Mouse (Mus musculus) limb, embryonic 11.5 days (tissue): ENCODE results near the gene Hras. TPM values are rescaled to one million over a fixed set of nuclear protein-coding genes. Genes with fewer than 3 reads are reported as not detected.
A peak's percentile ranks its signal among the peaks of the same experiment; 100 is the strongest.

ENCODE experiments used
- ATAC-seq: fragments of 200-750 bp; cut with Nextera tagmentation; 2 replicates; pipeline ENCODE4 v1.8.0; 2017; ENCODE audit warnings: low read depth; ENCODE audit not compliant: insufficient number of reproducible peaks, low FRiP score, low TSS enrichment
- DNase-seq: peaks from one replicate; pipeline ENCODE4 v3.0.0-alpha.2; 2015; ENCODE audit warnings: low spot score
- H3K27ac ChIP-seq: fragments of 300-500 bp; sonication (generic); replicated peaks from 2 replicates; pipeline ENCODE4 v1.5.1; 2014; ENCODE audit warnings: low read depth, mild to moderate bottlenecking, low read length
- H3K27me3 ChIP-seq: fragments of 300-500 bp; sonication (generic); 2 replicates; pipeline ENCODE4 v1.6.1; 2014; ENCODE audit warnings: mild to moderate bottlenecking, low read length, mixed read lengths; ENCODE audit not compliant: control insufficient read depth, insufficient read depth
- H3K36me3 ChIP-seq: fragments of 300-500 bp; sonication (generic); 2 replicates; pipeline ENCODE4 v1.6.1; 2014; ENCODE audit warnings: mild to moderate bottlenecking, low read length, moderate library complexity, mixed read lengths; ENCODE audit not compliant: control insufficient read depth, insufficient read depth
- H3K4me1 ChIP-seq: fragments of 300-500 bp; sonication (generic); 2 replicates; pipeline ENCODE4 v1.6.1; 2014; ENCODE audit warnings: low read length, mixed read lengths; ENCODE audit not compliant: control insufficient read depth, insufficient read depth
- H3K4me2 ChIP-seq: fragments of 300-500 bp; sonication (generic); 2 replicates; pipeline ENCODE4 v1.6.1; 2014; ENCODE audit warnings: low read depth, mild to moderate bottlenecking, moderate library complexity; ENCODE audit not compliant: severe bottlenecking
- H3K4me3 ChIP-seq: fragments of 300-500 bp; sonication (generic); 2 replicates; pipeline ENCODE4 v1.5.1; 2014; ENCODE audit warnings: low read depth, low read length
- H3K9ac ChIP-seq: fragments of 300-500 bp; sonication (generic); 2 replicates; pipeline ENCODE4 v1.6.1; 2014; ENCODE audit warnings: mild to moderate bottlenecking, low read length
- H3K9me3 ChIP-seq: fragments of 300-500 bp; sonication (generic); 2 replicates; pipeline ENCODE4 v1.6.1; 2016; ENCODE audit warnings: low read length; ENCODE audit not compliant: control insufficient read depth
- WGBS: fragments of 180-500 bp; shearing (Covaris S2); extraction: QIAGEN DNeasy Blood & Tissue Kit; methylation state at CpG from one replicate; pipeline ENCODE4 v1.1.7; 2014; 5-methylcytosine and 5-hydroxymethylcytosine counted together
- microRNA counts: library from miRNA; unstranded; fragments of <30 nt; microRNA quantifications from one replicate; lab custom pipeline; 2016
- microRNA-seq: library from miRNA; unstranded; fragments of <30 nt; microRNA quantifications from one replicate; pipeline ENCODE4, GENCODE M21; 2016
- polyA plus RNA-seq: library from polyadenylated mRNA; unstranded; fragments of >200 nt; fragmentation: Nextera tagmentation; extraction: Ambion mirVana; gene quantifications from 2 replicates; pipeline ENCODE4 v1.2.1, GENCODE M21; 2014

The Hras gene
- polyA plus RNA-seq, 1 experiment from 2014 or later = 98.7 TPM

GRCm38 (mm10) chr7:141143861-141144260 lies 49.9 kb downstream of the Hras start:
- H3K27me3 ChIP-seq = no peaks in the 10 kb centered on the region
- H3K4me1 ChIP-seq = no peaks in the 10 kb centered on the region
- DNase-seq (no peak), ATAC-seq (no peak)
- no peak overlapping the region for H3K4me2 ChIP-seq
- no peak overlapping the region for H3K9ac ChIP-seq
- 96% methylated on average over 2 of the region's 2 CpGs for whole genome bisulfite sequencing
- H3K27ac ChIP-seq = no peak overlapping the region
- no peaks in the 10 kb centered on the region for H3K9me3 ChIP-seq
- no peak overlapping the region for H3K4me3 ChIP-seq
- H3K36me3 ChIP-seq = peaks cover 13% of the 10 kb centered on the region

GRCm38 (mm10) chr7:141143112-141143511 lies 50.7 kb downstream of the Hras start:
- ATAC-seq (no peak), DNase-seq (peak; percentile 51)
- H3K27me3 ChIP-seq = no peaks in the 10 kb centered on the region
- no peak overlapping the region for H3K4me3 ChIP-seq
- WGBS = 50% methylated on average over 5 of the region's 5 CpGs
- no peaks in the 10 kb centered on the region for H3K4me1 ChIP-seq
- H3K27ac ChIP-seq = no peak overlapping the region
- no peak overlapping the region for H3K4me2 ChIP-seq
- H3K9ac ChIP-seq = no peak overlapping the region
- H3K9me3 ChIP-seq = no peaks in the 10 kb centered on the region
- peaks cover 13% of the 10 kb centered on the region for H3K36me3 ChIP-seq

GRCm38 (mm10) chr7:141141326-141141725 lies 52.5 kb downstream of the Hras start:
- no peak overlapping the region for H3K4me3 ChIP-seq
- no peak overlapping the region for H3K9ac ChIP-seq
- no peaks in the 10 kb centered on the region for H3K9me3 ChIP-seq
- no peaks in the 10 kb centered on the region for H3K4me1 ChIP-seq
- H3K27ac ChIP-seq = no peak overlapping the region
- peaks cover 9% of the 10 kb centered on the region for H3K36me3 ChIP-seq
- H3K27me3 ChIP-seq = no peaks in the 10 kb centered on the region
- DNase-seq = no peak
- WGBS = 90% methylated on average over 4 of the region's 4 CpGs
- ATAC-seq = no peak
- H3K4me2 ChIP-seq = no peak overlapping the region

MicroRNAs encoded within 50 kb of the gene (microRNA counts, 519-probe panel; counts per million panel counts)
- microRNA mmu-miR-210 (lab: Ali Mortazavi, UCI) = 3,695 counts per million, percentile 51 among the panel's probes with 10 or more counts

Small RNA genes lying within 50 kb of the gene (microRNA-seq; reads per million reads assigned to microRNA genes)
- gene Mir210 = 385 reads per million, percentile 65 among the genes with 10 or more reads in this experiment

Other genes starting within 250 kb of the Hras start
- gene Ifitm5, start 243.7 kb downstream of the Hras start, polyA plus RNA-seq = 1.7 and 1.9 TPM in 2 replicates
- not detected in 2 replicates for gene Gm45717, start 238.1 kb downstream of the Hras start, polyA plus RNA-seq
- gene Ifitm2, start 238.0 kb downstream of the Hras start, polyA plus RNA-seq = 853 and 900 TPM in 2 replicates
- 63.9 and 68.3 TPM in 2 replicates for gene Ifitm1, start 226.8 kb downstream of the Hras start, polyA plus RNA-seq
- gene Ifitm3, start 183.2 kb downstream of the Hras start, polyA plus RNA-seq = 45.3 and 50.4 TPM in 2 replicates
- gene Ifitm6, start 176.1 kb downstream of the Hras start, polyA plus RNA-seq = not detected in 2 replicates
- gene Gm17387, start 164.9 kb downstream of the Hras start, polyA plus RNA-seq = not detected in 2 replicates
- gene B4galnt4, start 132.9 kb downstream of the Hras start, polyA plus RNA-seq = 19.1 and 20.0 TPM in 2 replicates
- 3.3 and 3.9 TPM in 2 replicates for gene Pkp3, start 115.8 kb downstream of the Hras start, polyA plus RNA-seq
- gene Sigirr, start 93.4 kb downstream of the Hras start, polyA plus RNA-seq = 1.9 and 2.8 TPM in 2 replicates
- 0.76 and 0.85 TPM in 2 replicates for gene Ano9, start 76.2 kb downstream of the Hras start, polyA plus RNA-seq
- gene Ptdss2, start 71.6 kb downstream of the Hras start, polyA plus RNA-seq = 70.0 and 70.6 TPM in 2 replicates
- gene Rnh1, start 21.1 kb downstream of the Hras start, polyA plus RNA-seq = 82.9 and 88.3 TPM in 2 replicates
- gene Lrrc56, start 152 bp upstream of the Hras start, polyA plus RNA-seq = 11.7 and 12.5 TPM in 2 replicates
- 3.8 and 5.1 TPM in 2 replicates for gene Lmntd2, start 20.1 kb upstream of the Hras start, polyA plus RNA-seq
- gene Rassf7, start 21.9 kb upstream of the Hras start, polyA plus RNA-seq = 32.5 and 38.8 TPM in 2 replicates
- gene Phrf1, start 34.8 kb upstream of the Hras start, polyA plus RNA-seq = 83.4 and 93.5 TPM in 2 replicates
- 0.59 and 0.79 TPM in 2 replicates for gene Irf7, start 72.5 kb upstream of the Hras start, polyA plus RNA-seq
- 0.20 TPM in 1 of 2 replicates, not detected in the other for gene Cdhr5, start 82.8 kb upstream of the Hras start, polyA plus RNA-seq
- gene Sct, start 85.1 kb upstream of the Hras start, polyA plus RNA-seq = 10.2 TPM in 2 replicates
- gene Drd4, start 98.0 kb upstream of the Hras start, polyA plus RNA-seq = 0.45 and 0.47 TPM in 2 replicates
- 59.3 and 64.6 TPM in 2 replicates for gene Deaf1, start 133.7 kb upstream of the Hras start, polyA plus RNA-seq
- 29.5 and 30.2 TPM in 2 replicates for gene Tmem80, start 133.7 kb upstream of the Hras start, polyA plus RNA-seq
- 2.6 and 2.8 TPM in 2 replicates for gene Eps8l2, start 144.9 kb upstream of the Hras start, polyA plus RNA-seq
- gene Taldo1, start 198.2 kb upstream of the Hras start, polyA plus RNA-seq = 306 and 317 TPM in 2 replicates
- 52.2 TPM in 2 replicates for gene Gatd1, start 220.1 kb upstream of the Hras start, polyA plus RNA-seq
- 2.7 and 3.2 TPM in 2 replicates for gene Cend1, start 235.5 kb upstream of the Hras start, polyA plus RNA-seq
- 34.8 and 37.1 TPM in 2 replicates for gene Slc25a22, start 243.9 kb upstream of the Hras start, polyA plus RNA-seq